Mouse (Mus musculus): ENCODE results near the gene Ifit1bl1. TPM values are rescaled to one million over a fixed set of nuclear protein-coding genes. Genes with fewer than 3 reads are reported as not detected.
"Not testable (repeated sequence)": the region's sequence is repeated elsewhere in the genome, so short reads cannot be mapped to it uniquely, and the experiment has no call there.

Ifit1bl1 gene
- polyA plus RNA-seq (2015; fragmentation: Nextera tagmentation; extraction: Ambion mirVana), result 8.7 and 8.8 TPM in 2 replicates

DNA sequence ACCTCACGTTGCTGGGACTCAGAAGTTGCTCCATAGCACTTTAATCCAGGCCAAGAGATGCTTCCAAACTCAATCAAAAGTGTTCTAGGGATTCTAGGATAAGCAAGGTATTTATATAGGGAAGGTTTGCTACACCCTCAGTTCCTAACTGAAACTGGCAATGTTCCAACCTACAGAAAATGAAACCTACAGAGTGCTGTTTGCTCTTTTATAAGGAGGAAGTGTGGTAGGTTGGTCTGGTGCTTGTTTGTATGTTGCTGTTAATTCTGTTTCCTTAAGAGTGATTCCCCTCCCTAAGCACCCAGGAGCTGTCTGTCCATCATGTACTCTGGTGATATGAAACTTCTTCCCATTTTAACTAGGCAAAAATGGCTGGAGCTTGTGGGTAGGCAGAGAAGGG is at the start of gene Ifit1bl1:
TSS of gene Ifit1bl1 (minus strand) at position 69 of the 400 bp plus-strand sequence.
- 36% methylated on average over 1 of the region's 1 CpGs for WGBS
- not testable (repeated sequence) for H3K27me3 ChIP-seq (ENCODE audit: control insufficient read depth, insufficient read depth, low read length); H3K9ac ChIP-seq (ENCODE audit: low read length); DNase-seq (ENCODE audit: low spot score); H3K36me3 ChIP-seq (ENCODE audit: control insufficient read depth, insufficient read depth, low read length); H3K4me2 ChIP-seq (replicated peaks; ENCODE audit: low read depth); H3K9me3 ChIP-seq (ENCODE audit: control insufficient read depth, low read length); H3K27ac ChIP-seq (replicated peaks); H3K4me3 ChIP-seq (ENCODE audit: low read depth, low read length); H3K4me1 ChIP-seq (replicated peaks; ENCODE audit: control insufficient read depth, insufficient read depth)
- ATAC-seq (ENCODE audit: low FRiP score, low TSS enrichment), result peak; percentile 82

DNA sequence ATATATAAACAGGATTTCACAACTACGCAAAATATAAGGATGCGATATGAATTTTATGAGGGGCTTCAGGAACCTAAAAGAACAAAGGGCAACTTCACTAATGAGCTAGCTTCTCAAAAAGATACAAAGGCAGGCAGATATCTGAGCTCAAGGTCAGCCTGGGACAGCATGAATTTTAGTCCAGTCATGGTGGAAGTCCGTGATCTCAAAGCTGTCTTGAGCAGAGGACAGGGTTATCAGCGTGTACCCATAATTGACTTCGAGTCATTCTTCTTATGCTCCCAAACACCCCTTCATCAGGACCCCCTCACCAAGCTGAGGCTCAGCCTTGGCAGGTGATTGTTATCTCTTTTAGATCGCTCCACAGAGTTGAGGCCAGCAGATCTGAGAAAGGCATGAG is 49.2 kb upstream of the Ifit1bl1 start:
- no peak overlapping the region for H3K4me2 ChIP-seq (replicated peaks; ENCODE audit: low read depth)
- no peak overlapping the region for H3K4me3 ChIP-seq (ENCODE audit: low read depth, low read length)
- DNase-seq (ENCODE audit: low spot score), result no peak
- no peaks in the 10 kb centered on the region for H3K27me3 ChIP-seq (ENCODE audit: control insufficient read depth, insufficient read depth, low read length)
- TF ChIP-seq CTCF (IDR thresholded peaks at IDR 0.05; ENCODE audit: low read depth) (no peak), EP300 (optimal IDR thresholded peaks at IDR 0.05) (no peak)
- no peak for ATAC-seq (ENCODE audit: low FRiP score, low TSS enrichment)
- no peaks in the 10 kb centered on the region for H3K9me3 ChIP-seq (ENCODE audit: control insufficient read depth, low read length)
- H3K36me3 ChIP-seq (ENCODE audit: control insufficient read depth, insufficient read depth, low read length), result no peaks in the 10 kb centered on the region
- H3K4me1 ChIP-seq (replicated peaks; ENCODE audit: control insufficient read depth, insufficient read depth), result no peaks in the 10 kb centered on the region
- WGBS, result 77% methylated on average over 6 of the region's 6 CpGs
- H3K9ac ChIP-seq (ENCODE audit: low read length), result no peak overlapping the region
- H3K27ac ChIP-seq (replicated peaks), result no peak overlapping the region

DNA sequence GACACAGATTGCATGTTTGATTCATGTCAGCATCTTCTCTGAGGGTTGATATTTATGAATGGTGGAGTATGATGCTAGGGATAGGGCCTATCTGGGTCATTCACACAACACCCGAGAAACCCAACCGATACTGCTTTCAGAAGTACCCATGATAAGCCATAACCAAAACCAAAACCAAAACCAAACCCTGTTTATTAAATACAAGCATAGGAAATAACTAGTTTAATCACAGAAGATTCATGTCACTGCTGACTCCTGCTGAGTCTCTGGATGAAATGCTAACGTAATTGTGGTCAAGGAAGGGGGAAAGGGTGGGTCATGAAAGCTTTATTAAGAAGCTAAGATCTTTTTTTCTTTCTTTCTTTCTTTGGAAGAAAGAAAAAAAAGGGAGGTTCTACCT is 48.5 kb upstream of the Ifit1bl1 start:
- no peaks in the 10 kb centered on the region for H3K9me3 ChIP-seq (ENCODE audit: control insufficient read depth, low read length)
- H3K9ac ChIP-seq (ENCODE audit: low read length), result no peak overlapping the region
- ATAC-seq (ENCODE audit: low FRiP score, low TSS enrichment) (no peak), DNase-seq (ENCODE audit: low spot score) (no peak)
- H3K4me1 ChIP-seq (replicated peaks; ENCODE audit: control insufficient read depth, insufficient read depth), result no peaks in the 10 kb centered on the region
- no peak overlapping the region for H3K4me3 ChIP-seq (ENCODE audit: low read depth, low read length)
- TF ChIP-seq EP300 (optimal IDR thresholded peaks at IDR 0.05), result no peak
- TF ChIP-seq CTCF (IDR thresholded peaks at IDR 0.05; ENCODE audit: low read depth), result no peak
- H3K27me3 ChIP-seq (ENCODE audit: control insufficient read depth, insufficient read depth, low read length), result no peaks in the 10 kb centered on the region
- no peak overlapping the region for H3K27ac ChIP-seq (replicated peaks)
- H3K4me2 ChIP-seq (replicated peaks; ENCODE audit: low read depth), result no peak overlapping the region
- 83% methylated on average over 3 of the region's 3 CpGs for WGBS
- H3K36me3 ChIP-seq (ENCODE audit: control insufficient read depth, insufficient read depth, low read length), result no peaks in the 10 kb centered on the region

DNA sequence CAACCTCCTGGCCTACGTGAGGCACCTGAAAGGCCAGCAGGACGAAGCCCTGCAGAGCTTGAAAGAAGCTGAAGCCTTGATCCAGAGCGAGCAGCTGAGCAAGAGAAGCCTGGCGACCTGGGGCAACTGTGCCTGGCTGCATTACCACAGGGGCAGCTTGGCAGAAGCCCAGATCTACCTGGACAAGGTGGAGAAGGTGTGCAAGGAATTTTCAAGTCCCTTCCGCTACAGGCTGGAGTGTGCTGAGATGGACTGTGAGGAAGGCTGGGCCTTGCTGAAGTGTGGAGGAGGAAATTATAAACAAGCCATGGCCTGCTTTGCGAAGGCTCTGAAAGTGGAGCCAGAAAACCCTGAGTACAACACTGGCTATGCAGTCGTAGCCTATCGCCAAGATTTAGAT is 45.9 kb upstream of the Ifit1bl1 start:
- H3K4me3 ChIP-seq (ENCODE audit: low read depth, low read length); DNase-seq (ENCODE audit: low spot score); H3K27me3 ChIP-seq (ENCODE audit: control insufficient read depth, insufficient read depth, low read length); ATAC-seq (ENCODE audit: low FRiP score, low TSS enrichment); H3K9ac ChIP-seq (ENCODE audit: low read length); H3K9me3 ChIP-seq (ENCODE audit: control insufficient read depth, low read length); H3K36me3 ChIP-seq (ENCODE audit: control insufficient read depth, insufficient read depth, low read length); H3K27ac ChIP-seq (replicated peaks); H3K4me1 ChIP-seq (replicated peaks; ENCODE audit: control insufficient read depth, insufficient read depth); H3K4me2 ChIP-seq (replicated peaks; ENCODE audit: low read depth): not testable (repeated sequence)
- 81% methylated on average over 7 of the region's 8 CpGs for WGBS

DNA sequence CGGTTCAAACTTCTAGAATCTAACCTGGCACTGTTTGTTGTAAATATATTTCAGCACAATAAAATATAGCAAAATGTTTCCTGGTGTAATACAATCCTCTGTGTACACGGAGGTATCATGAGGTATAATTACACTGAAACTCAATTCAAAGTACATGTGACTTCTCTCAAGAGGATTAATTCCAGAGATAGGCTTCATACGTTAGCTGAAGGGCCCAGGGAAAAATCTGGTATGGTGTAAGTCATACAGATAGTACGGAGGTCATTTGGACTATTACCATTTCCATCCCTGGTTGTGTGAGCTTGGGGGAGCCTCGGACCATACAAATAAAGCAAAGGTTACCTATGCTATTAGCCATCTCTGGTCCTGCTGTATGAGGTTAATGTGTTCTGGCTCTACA is 40.9 kb upstream of the Ifit1bl1 start:
- no peaks in the 10 kb centered on the region for H3K36me3 ChIP-seq (ENCODE audit: control insufficient read depth, insufficient read depth, low read length)
- H3K9me3 ChIP-seq (ENCODE audit: control insufficient read depth, low read length), result no peaks in the 10 kb centered on the region
- no peaks in the 10 kb centered on the region for H3K4me1 ChIP-seq (replicated peaks; ENCODE audit: control insufficient read depth, insufficient read depth)
- H3K27ac ChIP-seq (replicated peaks), result no peak overlapping the region
- ATAC-seq (ENCODE audit: low FRiP score, low TSS enrichment) (no peak), DNase-seq (ENCODE audit: low spot score) (no peak)
- H3K4me3 ChIP-seq (ENCODE audit: low read depth, low read length), result no peak overlapping the region
- H3K4me2 ChIP-seq (replicated peaks; ENCODE audit: low read depth), result no peak overlapping the region
- H3K9ac ChIP-seq (ENCODE audit: low read length), result no peak overlapping the region
- WGBS, result 70% methylated on average over 5 of the region's 5 CpGs
- no peaks in the 10 kb centered on the region for H3K27me3 ChIP-seq (ENCODE audit: control insufficient read depth, insufficient read depth, low read length)
- TF ChIP-seq CTCF (IDR thresholded peaks at IDR 0.05; ENCODE audit: low read depth) (no peak), EP300 (optimal IDR thresholded peaks at IDR 0.05) (no peak)

DNA sequence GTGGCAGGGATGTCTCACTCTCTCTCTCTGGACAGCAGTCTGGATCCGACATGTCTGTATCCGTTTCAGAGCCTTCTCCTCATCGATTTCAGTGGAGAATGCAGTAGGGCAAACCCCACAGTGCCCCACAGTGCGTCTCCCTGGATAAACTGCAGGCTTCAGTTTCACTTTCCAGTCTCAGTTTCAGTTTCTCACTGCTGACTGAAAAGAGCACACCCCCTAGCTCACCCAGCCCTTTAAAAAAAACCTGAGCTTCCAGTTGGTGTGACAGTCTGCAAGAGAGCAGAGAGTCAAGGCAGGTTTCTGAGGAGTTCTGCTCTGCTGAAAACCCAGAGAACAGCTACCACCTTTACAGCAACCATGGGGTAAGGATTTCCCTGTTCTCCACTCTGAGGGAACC is 38.9 kb upstream of the Ifit1bl1 start, which contains the start of the genes Ifit1bl2 and Ifit1:
TSS of gene Ifit1bl2 (minus strand) at position 121 of the 400 bp plus-strand sequence.
TSS of gene Ifit1 (plus strand) at position 249 of the 400 bp plus-strand sequence.
- no peaks in the 10 kb centered on the region for H3K36me3 ChIP-seq (ENCODE audit: control insufficient read depth, insufficient read depth, low read length)
- peak within 1 kb of the TSS; percentile 49 for H3K4me2 ChIP-seq (replicated peaks; ENCODE audit: low read depth)
- ATAC-seq (ENCODE audit: low FRiP score, low TSS enrichment) (peak; percentile 75; the same call in 1 of the 2 replicates), DNase-seq (ENCODE audit: low spot score) (peak; percentile 28)
- no peak for TF ChIP-seq CTCF (IDR thresholded peaks at IDR 0.05; ENCODE audit: low read depth)
- no peak for TF ChIP-seq EP300 (optimal IDR thresholded peaks at IDR 0.05)
- H3K4me1 ChIP-seq (replicated peaks; ENCODE audit: control insufficient read depth, insufficient read depth), result no peaks in the 10 kb centered on the region
- H3K9me3 ChIP-seq (ENCODE audit: control insufficient read depth, low read length), result no peaks in the 10 kb centered on the region
- H3K4me3 ChIP-seq (ENCODE audit: low read depth, low read length), result peak within 1 kb of the TSS; percentile 25
- no peak within 1 kb of the TSS for H3K27ac ChIP-seq (replicated peaks)
- peak within 1 kb of the TSS; percentile 43 for H3K9ac ChIP-seq (ENCODE audit: low read length)
- 18% methylated on average over 4 of the region's 4 CpGs for WGBS
- no peaks in the 10 kb centered on the region for H3K27me3 ChIP-seq (ENCODE audit: control insufficient read depth, insufficient read depth, low read length)
